ENCODE assay signal across 20 mouse cellular contexts in the genomic region with DNA sequence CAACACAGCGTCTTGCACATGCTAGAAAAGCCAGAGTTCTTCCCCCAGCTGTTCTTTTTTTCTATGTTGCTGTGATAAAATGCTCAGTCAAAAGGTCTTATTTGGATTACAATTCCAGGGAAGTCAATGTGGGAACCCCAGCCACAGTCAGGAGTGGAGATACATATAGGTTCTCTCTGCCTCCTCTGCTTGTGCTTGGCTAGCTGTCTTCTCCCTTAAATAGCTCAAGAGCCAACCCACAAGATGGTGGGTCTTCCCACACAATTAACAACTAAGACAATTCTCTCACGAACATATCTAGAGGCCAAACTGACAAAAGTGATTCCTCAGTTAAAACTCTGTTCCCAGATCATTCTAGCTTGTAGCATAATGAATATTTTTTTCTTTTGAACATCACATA.
DNase-seq lines count a peak whose midpoint lies in the region; ATAC-seq lines count a peak whose summit lies in the region.
"Had no signal": no experiment of that assay in that cellular context is flagged by ENCODE, and none has a peak within 500 bp of the region (broad histone marks: within the 10 kb centered on the region; RNA-seq: fewer than 3 reads in every experiment).

No protein-coding gene starts in this region.

- ATAC-seq in frontal cortex, adult (ENCODE audit: low TSS enrichment): peak; percentile 89
- ATAC-seq: activated CD4-positive, CD25-positive, alpha-beta regulatory T cell, adult 4 months; CD4-positive, CD25-positive, alpha-beta regulatory T cell, adult 4 months; Patski had no signal

- no peak for DNase-seq in frontal cortex, postnatal 10 days (ENCODE audit: low spot score in 2 of 2)
- peak; percentile 53 for DNase-seq in brain, adult 2 months (ENCODE audit: low read depth, low spot score)
- DNase-seq in telencephalon, adult 2 months (ENCODE audit: low read depth, low spot score): peak; percentile 48
- DNase-seq in spleen, postnatal 14 days (ENCODE audit: low spot score in 2 of 2): no peak
- DNase-seq in kidney, adult 9 months: no peak
- DNase-seq: adrenal gland, adult 2 months; adrenal gland, adult 8-10 months; adrenal gland, postnatal 10 days; adrenal gland, postnatal 14 days; adrenal gland, postnatal 25 days; adrenal gland, postnatal 36 days; B cell, adult 2 months; cerebellum, adult 11 months; cerebellum, adult 11-12 months; cerebellum, adult 18-20 months; cerebellum, adult 2 months had no signal

Comparison
In these comparisons a context has a peak if more than half of its experiments do, and no peak if none do; other contexts are left out.
1. DNase-seq: peak in brain, adult 2 months (single experiment) and telencephalon, adult 2 months (single experiment); none in frontal cortex, postnatal 10 days (0 of 2), spleen, postnatal 14 days (0 of 2) and kidney, adult 9 months (single experiment).